11 mouse cellular contexts compared by ENCODE assay signal in genomic region chrX:152655796-152656608, GRCm38 (mm10).
DNase-seq lines count a peak whose midpoint lies in the region; ATAC-seq lines count a peak whose summit lies in the region.
"Had no signal": no experiment of that assay in that cellular context is flagged by ENCODE, and none has a peak within 500 bp of the region (broad histone marks: within the 10 kb centered on the region; RNA-seq: fewer than 3 reads in every experiment).

No protein-coding gene starts in this region.

- H3K27me3 ChIP-seq in embryonic facial prominence, embryonic 11.5 days (ENCODE audit: control insufficient read depth, insufficient read depth, low read length), result peaks cover 4% of the 10 kb centered on the region
- H3K27me3 ChIP-seq in neural tube, embryonic 13.5 days, result peaks cover 78% of the 10 kb centered on the region
- no peaks in the 10 kb centered on the region for H3K27me3 ChIP-seq in intestine, embryonic 16.5 days (replicated peaks; ENCODE audit: control insufficient read depth, insufficient read depth, low read length)

- no peak overlapping the region for H3K9ac ChIP-seq in embryonic facial prominence, embryonic 11.5 days (replicated peaks; ENCODE audit: low read length)
- H3K9ac ChIP-seq in neural tube, embryonic 13.5 days, result no peak overlapping the region
- no peak overlapping the region for H3K9ac ChIP-seq in intestine, embryonic 16.5 days (ENCODE audit: low read depth, low read length)

- no peak overlapping the region for H3K4me3 ChIP-seq in embryonic facial prominence, embryonic 11.5 days (ENCODE audit: low read depth, low read length)
- H3K4me3 ChIP-seq in neural tube, embryonic 13.5 days, result peak overlapping the region; percentile 12; the same call in 1 of the 2 replicates
- no peak overlapping the region for H3K4me3 ChIP-seq in intestine, embryonic 16.5 days (ENCODE audit: low read length)
- H3K4me3 ChIP-seq: megakaryocyte, embryonic 14.5 days had no signal

- H3K4me1 ChIP-seq in embryonic facial prominence, embryonic 11.5 days (ENCODE audit: control insufficient read depth, insufficient read depth, low read length), result no peaks in the 10 kb centered on the region
- H3K4me1 ChIP-seq in neural tube, embryonic 13.5 days (replicated peaks), result peaks cover 9% of the 10 kb centered on the region
- no peaks in the 10 kb centered on the region for H3K4me1 ChIP-seq in intestine, embryonic 16.5 days (ENCODE audit: control insufficient read depth, insufficient read depth, low read length)
- H3K4me1 ChIP-seq: megakaryocyte, embryonic 14.5 days had no signal

- peak; percentile 95 for ATAC-seq in embryonic facial prominence, embryonic 11.5 days (replicated peaks; ENCODE audit: insufficient number of reproducible peaks, low FRiP score, low TSS enrichment, low read depth)
- ATAC-seq in frontal cortex, adult (ENCODE audit: low TSS enrichment), result peak; percentile 92
- peak; percentile 94 for ATAC-seq in neural tube, embryonic 13.5 days (ENCODE audit: low read depth)
- ATAC-seq in intestine, embryonic 16.5 days, result no peak

- H3K9me3 ChIP-seq in embryonic facial prominence, embryonic 11.5 days (replicated peaks; ENCODE audit: control insufficient read depth, low read length), result no peaks in the 10 kb centered on the region
- H3K9me3 ChIP-seq in neural tube, embryonic 13.5 days, result no peaks in the 10 kb centered on the region
- H3K9me3 ChIP-seq in intestine, embryonic 16.5 days (ENCODE audit: control insufficient read depth, low read length), result no peaks in the 10 kb centered on the region
- H3K9me3 ChIP-seq: megakaryocyte, embryonic 14.5 days had no signal

- WGBS in embryonic facial prominence, embryonic 11.5 days, result 46% methylated on average over 8 of the region's 8 CpGs
- 30% methylated on average over 8 of the region's 8 CpGs for WGBS in neural tube, embryonic 13.5 days
- 62% methylated on average over 8 of the region's 8 CpGs for WGBS in intestine, embryonic 16.5 days

- no peak overlapping the region for H3K27ac ChIP-seq in embryonic facial prominence, embryonic 11.5 days (replicated peaks; ENCODE audit: low read depth, low read length)
- peak overlapping the region; percentile 76 for H3K27ac ChIP-seq in neural tube, embryonic 13.5 days (replicated peaks)
- no peak overlapping the region for H3K27ac ChIP-seq in intestine, embryonic 16.5 days (ENCODE audit: low read length)

- H3K4me2 ChIP-seq in embryonic facial prominence, embryonic 11.5 days (ENCODE audit: low read depth, low read length), result no peak overlapping the region
- peak overlapping the region; percentile 36 for H3K4me2 ChIP-seq in neural tube, embryonic 13.5 days
- no peak overlapping the region for H3K4me2 ChIP-seq in intestine, embryonic 16.5 days (ENCODE audit: low read depth, low read length)

- H3K36me3 ChIP-seq in embryonic facial prominence, embryonic 11.5 days (replicated peaks; ENCODE audit: control insufficient read depth, insufficient read depth, low read depth, low read length), result no peaks in the 10 kb centered on the region
- H3K36me3 ChIP-seq in neural tube, embryonic 13.5 days, result no peaks in the 10 kb centered on the region
- H3K36me3 ChIP-seq in intestine, embryonic 16.5 days (ENCODE audit: control insufficient read depth, insufficient read depth, low read length), result no peaks in the 10 kb centered on the region

- peak; percentile 11 for DNase-seq in embryonic facial prominence, embryonic 11.5 days (ENCODE audit: low spot score)
- peak; percentile 12 to 36 for DNase-seq in left cerebral cortex, adult 18-20 months (ENCODE audit: low spot score in 2 of 2)
- DNase-seq in heart, adult 9 months (ENCODE audit: low spot score in 2 of 2), result no peak
- DNase-seq in urinary bladder, postnatal 10 days (ENCODE audit: low spot score), result no peak
- no peak for DNase-seq in urinary bladder, postnatal 36 days (ENCODE audit: low spot score in 2 of 2)
- DNase-seq: gastrocnemius, postnatal 36 days; kidney, postnatal 10 days had no signal

Comparison
In these comparisons a context has a peak if more than half of its experiments do, and no peak if none do; other contexts are left out.
1. DNase-seq: peak in embryonic facial prominence, embryonic 11.5 days (single experiment) and left cerebral cortex, adult 18-20 months (2 of 2); none in heart, adult 9 months (0 of 2), urinary bladder, postnatal 10 days (single experiment) and urinary bladder, postnatal 36 days (0 of 2).